Mouse (Mus musculus) heart, embryonic 13.5 days (tissue): ENCODE measurements around the gene Skint1. TPM values are rescaled to one million over a fixed set of nuclear protein-coding genes. Genes with fewer than 3 reads are reported as not detected.
"Not testable (repeated sequence)": the region's sequence is repeated elsewhere in the genome, so short reads cannot be mapped to it uniquely, and the experiment has no call there.

Source experiments
- ATAC-seq: fragments of 200-750 bp; cut with Nextera tagmentation; 2 replicates; pipeline ENCODE4 v1.8.0; 2017; ENCODE audit warnings: moderate TSS enrichment; ENCODE audit not compliant: insufficient number of reproducible peaks, low FRiP score, low TSS enrichment; ENCODE audit errors: extremely low read depth
- H3K27ac ChIP-seq: fragments of 300-500 bp; sonication (generic); replicated peaks from 2 replicates; pipeline ENCODE4 v1.5.1; 2015; ENCODE audit warnings: moderate library complexity, mild to moderate bottlenecking, inconsistent platforms
- H3K27me3 ChIP-seq: fragments of 300-500 bp; sonication (generic); replicated peaks from 2 replicates; pipeline ENCODE4 v1.6.1; 2015; ENCODE audit warnings: mild to moderate bottlenecking, inconsistent platforms
- H3K36me3 ChIP-seq: fragments of 300-500 bp; sonication (generic); 2 replicates; pipeline ENCODE4 v1.6.1; 2015; ENCODE audit warnings: mild to moderate bottlenecking, inconsistent platforms
- H3K4me1 ChIP-seq: fragments of 300-500 bp; sonication (generic); 2 replicates; pipeline ENCODE4 v1.6.1; 2015; ENCODE audit warnings: inconsistent platforms
- H3K4me2 ChIP-seq: fragments of 300-500 bp; sonication (generic); 2 replicates; pipeline ENCODE4 v1.6.1; 2015; ENCODE audit warnings: inconsistent platforms, mild to moderate bottlenecking, moderate library complexity
- H3K4me3 ChIP-seq: fragments of 300-500 bp; sonication (generic); 2 replicates; pipeline ENCODE4 v1.5.1; 2015; ENCODE audit warnings: moderate library complexity, mild to moderate bottlenecking, inconsistent platforms
- H3K9ac ChIP-seq: fragments of 300-500 bp; sonication (generic); 2 replicates; pipeline ENCODE4 v1.6.1; 2015; ENCODE audit warnings: inconsistent platforms, mild to moderate bottlenecking, moderate library complexity
- H3K9me3 ChIP-seq: fragments of 300-500 bp; sonication (generic); 2 replicates; pipeline ENCODE4 v1.6.1; 2016; ENCODE audit warnings: inconsistent platforms
- WGBS: fragments of 180-500 bp; shearing (Covaris S2); methylation state at CpG from one replicate; pipeline ENCODE4 v1.1.7; 2015; ENCODE audit warnings: mixed read lengths; 5-methylcytosine and 5-hydroxymethylcytosine counted together
- polyA plus RNA-seq: library from polyadenylated mRNA; unstranded; fragments of >200 nt; fragmentation: Nextera tagmentation; extraction: Ambion mirVana; gene quantifications from 2 replicates; pipeline ENCODE4 v1.2.1, GENCODE M21; 2015

Skint1 gene
- not detected in 2 replicates for polyA plus RNA-seq

DNA sequence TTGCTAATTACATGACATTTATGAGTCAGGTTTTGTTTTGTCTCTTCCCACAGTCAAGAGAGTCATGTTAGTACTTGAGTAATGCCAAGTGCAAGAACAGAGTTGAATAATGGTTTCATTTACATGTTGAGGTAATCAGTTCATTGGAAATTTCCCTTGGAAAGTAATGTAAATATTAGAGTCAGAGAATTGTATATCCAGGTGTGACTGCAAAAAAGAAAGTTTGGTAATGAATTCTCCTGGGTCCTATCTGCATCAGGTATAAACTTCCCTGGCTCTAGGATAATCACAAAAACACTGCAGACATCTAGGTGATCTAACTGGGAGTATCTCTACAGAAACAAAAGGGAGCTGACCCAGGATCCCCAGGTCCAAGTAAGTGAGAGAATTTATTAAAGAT lies at the start of gene Skint1:
TSS of gene Skint1 (plus strand) at position 301 of the 400 bp plus-strand sequence.
- H3K4me2 ChIP-seq, result no peak within 1 kb of the TSS
- H3K4me3 ChIP-seq, result no peak within 1 kb of the TSS
- H3K36me3 ChIP-seq, result no peaks in the 10 kb centered on the region
- no peak for ATAC-seq
- H3K27me3 ChIP-seq, result no peaks in the 10 kb centered on the region
- no peak within 1 kb of the TSS for H3K27ac ChIP-seq
- H3K9me3 ChIP-seq, result no peaks in the 10 kb centered on the region; the same call in 1 of the 2 replicates
- H3K9ac ChIP-seq, result no peak within 1 kb of the TSS
- no peaks in the 10 kb centered on the region for H3K4me1 ChIP-seq

- Histone ChIP-seq H3K4me3 (no peak overlapping the region), H3K4me1 (no peaks in the 10 kb centered on the region), H3K36me3 (no peaks in the 10 kb centered on the region), H3K27me3 (no peaks in the 10 kb centered on the region), H3K4me2 (no peak overlapping the region), H3K9ac (no peak overlapping the region), H3K27ac (no peak overlapping the region), H3K9me3 (no peaks in the 10 kb centered on the region)
- ATAC-seq, result no peak
- 22% methylated on average over 1 of the region's 1 CpGs for WGBS
These were observed 44.8 kb upstream of the Skint1 start for GRCm38 (mm10) chr4:111961309-111961708.

DNA sequence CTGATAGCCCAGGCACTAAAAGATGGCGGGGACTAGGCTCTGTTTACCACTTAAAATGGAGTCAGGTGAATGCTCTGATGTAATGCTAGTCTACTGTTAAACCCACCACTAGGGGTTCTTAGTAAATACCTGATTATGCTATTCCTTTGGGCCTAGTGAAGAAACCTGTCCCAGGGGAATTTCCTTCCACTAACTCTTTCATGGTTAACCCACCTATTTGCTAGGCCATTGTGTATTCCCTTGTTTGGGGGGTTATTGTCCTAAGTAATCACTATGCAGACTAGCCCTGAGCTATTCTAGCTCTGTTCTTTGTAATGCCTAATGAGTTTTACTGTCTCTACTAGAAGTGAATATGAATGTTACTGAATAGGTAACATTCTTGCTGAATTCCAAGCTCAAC lies 42.8 kb upstream of the Skint1 start:
- 63% methylated on average over 1 of the region's 1 CpGs for WGBS

DNA sequence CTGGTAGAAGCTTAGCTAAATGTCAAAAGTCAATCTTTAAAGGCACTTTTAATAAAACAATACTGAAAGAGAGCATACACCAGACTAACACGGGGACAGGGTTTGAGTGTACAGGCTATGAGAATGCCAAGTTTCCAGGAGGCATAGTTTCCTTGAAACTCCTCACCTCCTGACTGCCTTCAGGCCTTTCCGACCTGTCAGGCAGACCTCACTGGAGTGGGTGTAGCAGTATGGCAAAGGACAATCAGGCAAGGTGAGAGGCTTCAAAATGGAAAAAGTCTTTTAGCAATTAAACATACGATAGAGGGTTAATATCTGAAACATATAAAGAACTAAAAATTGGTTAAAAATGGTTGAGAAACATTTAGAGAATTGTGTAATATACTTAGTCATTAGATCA lies 42.4 kb upstream of the Skint1 start:
- 65% methylated on average over 3 of the region's 3 CpGs for WGBS

More for the DNA sequence above, 42.8 kb upstream of the Skint1 start:
- H3K27me3 ChIP-seq, H3K4me2 ChIP-seq, H3K27ac ChIP-seq, H3K9ac ChIP-seq, H3K36me3 ChIP-seq, ATAC-seq, H3K4me1 ChIP-seq, H3K9me3 ChIP-seq, H3K4me3 ChIP-seq: not testable (repeated sequence)

GRCm38 (mm10) chr4:111972623-111973022 lies 33.4 kb upstream of the Skint1 start, which contains the start of gene Skint7:
TSS of gene Skint7 (plus strand) at chr4:111972923.
- H3K4me1 ChIP-seq, result no peaks in the 10 kb centered on the region
- no peak for ATAC-seq
- H3K36me3 ChIP-seq, result no peaks in the 10 kb centered on the region
- no peak within 1 kb of the TSS for H3K4me3 ChIP-seq
- H3K9ac ChIP-seq, result no peak within 1 kb of the TSS
- no peak within 1 kb of the TSS for H3K4me2 ChIP-seq
- no peaks in the 10 kb centered on the region for H3K27me3 ChIP-seq
- no peaks in the 10 kb centered on the region for H3K9me3 ChIP-seq
- WGBS, result 79% methylated on average over 1 of the region's 1 CpGs
- no peak within 1 kb of the TSS for H3K27ac ChIP-seq

More for the DNA sequence above, 42.4 kb upstream of the Skint1 start:
- Histone ChIP-seq H3K27me3 (no peaks in the 10 kb centered on the region), H3K4me2 (no peak overlapping the region), H3K27ac (no peak overlapping the region), H3K9me3 (peaks cover 2% of the 10 kb centered on the region; the same call in 1 of the 2 replicates), H3K4me3 (no peak overlapping the region), H3K4me1 (no peaks in the 10 kb centered on the region), H3K36me3 (no peaks in the 10 kb centered on the region), H3K9ac (no peak overlapping the region)
- ATAC-seq, result no peak

DNA sequence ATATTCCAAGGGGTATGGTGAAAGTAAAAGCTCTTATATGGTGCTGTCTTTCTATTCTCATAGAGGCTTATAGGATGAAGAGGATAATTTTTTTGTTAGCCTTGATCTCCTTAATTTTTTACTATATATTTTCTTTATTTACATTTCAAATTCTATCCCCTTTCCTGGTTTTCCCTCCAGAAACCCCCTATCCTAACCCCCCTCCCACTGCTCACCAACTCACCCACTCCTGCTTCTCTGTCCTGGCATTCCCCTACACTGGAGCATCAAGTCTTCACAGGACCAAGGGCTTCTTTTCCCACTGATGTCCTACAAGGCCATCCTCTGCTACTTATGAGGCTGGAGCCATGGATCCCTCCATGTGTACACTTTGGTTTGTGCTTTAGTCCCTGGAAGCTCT lies 65.6 kb downstream of the Skint1 start, which contains the start of gene Skint4:
TSS of gene Skint4 (plus strand) at position 301 of the 400 bp plus-strand sequence.
- H3K4me2 ChIP-seq, result no peak within 1 kb of the TSS
- no peak within 1 kb of the TSS for H3K27ac ChIP-seq
- no peak within 1 kb of the TSS for H3K9ac ChIP-seq
- no peaks in the 10 kb centered on the region for H3K4me1 ChIP-seq
- no peaks in the 10 kb centered on the region for H3K36me3 ChIP-seq
- H3K27me3 ChIP-seq, result no peaks in the 10 kb centered on the region
- ATAC-seq, result no peak
- peaks cover 6% of the 10 kb centered on the region; the same call in 1 of the 2 replicates for H3K9me3 ChIP-seq
- H3K4me3 ChIP-seq, result no peak within 1 kb of the TSS

Other genes with a start within 250 kb of the Skint1 start
- 0.23 TPM in 1 of 2 replicates, not detected in the other for gene Slc5a9, start 103.4 kb upstream of the Skint1 start, polyA plus RNA-seq
- gene Skint8, start 86.9 kb upstream of the Skint1 start, polyA plus RNA-seq, result not detected in 2 replicates
- gene Skint7, start 33.3 kb upstream of the Skint1 start, polyA plus RNA-seq, result not detected in 2 replicates
- gene Skint4, start 65.7 kb downstream of the Skint1 start, polyA plus RNA-seq, result not detected in 2 replicates
- not detected in 2 replicates for gene Skint3, start 226.0 kb downstream of the Skint1 start, polyA plus RNA-seq